Mouse (Mus musculus): ENCODE measurements around the gene Kcnj6.
"Not testable (repeated sequence)": the region's sequence is repeated elsewhere in the genome, so short reads cannot be mapped to it uniquely, and the experiment has no call there.

The Kcnj6 gene

GRCm38 (mm10) chr16:94845996-94846395 is 151.5 kb downstream of the Kcnj6 start:
- no peak for DNase-seq

DNA sequence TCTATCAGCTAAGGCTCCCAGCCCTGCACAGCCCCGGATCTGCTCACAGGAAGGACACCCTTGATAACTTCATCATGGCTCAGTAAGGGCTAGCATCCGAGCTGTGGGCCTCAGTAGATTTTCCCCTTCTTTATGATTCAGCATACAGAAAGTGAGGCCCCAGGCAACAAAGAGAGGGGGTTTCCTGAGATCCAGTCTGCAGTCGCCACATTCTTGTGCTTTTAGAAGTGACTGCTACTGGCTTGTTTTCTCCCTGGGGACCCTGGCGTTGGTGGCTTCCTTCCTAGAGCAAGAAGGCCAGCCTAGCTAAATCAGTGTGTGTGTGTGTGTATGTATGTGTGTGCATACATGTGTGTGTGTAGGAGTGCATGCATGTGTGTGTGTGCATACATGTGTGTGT is 152.7 kb downstream of the Kcnj6 start:
- DNase-seq, result no peak

DNA sequence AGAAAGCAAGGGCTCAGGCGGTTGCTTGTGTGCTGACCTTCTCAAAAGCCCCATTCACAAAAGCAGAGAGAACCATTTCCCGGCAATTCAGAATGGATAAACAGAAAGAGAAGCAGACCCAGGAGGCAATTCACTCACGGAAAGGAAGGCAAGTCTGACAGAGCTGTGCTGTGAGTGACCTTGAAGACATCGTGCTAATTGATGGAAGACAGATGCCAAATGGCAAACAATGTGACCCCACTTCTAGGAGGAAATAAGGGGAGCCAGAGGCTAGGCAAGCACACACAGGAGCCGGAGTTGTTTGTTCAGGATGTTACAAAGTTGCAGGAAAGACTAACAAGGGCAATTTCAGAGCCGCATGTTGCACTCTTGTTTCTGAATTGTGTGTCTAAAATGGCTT is 158.1 kb downstream of the Kcnj6 start:
- no peak for DNase-seq

DNA sequence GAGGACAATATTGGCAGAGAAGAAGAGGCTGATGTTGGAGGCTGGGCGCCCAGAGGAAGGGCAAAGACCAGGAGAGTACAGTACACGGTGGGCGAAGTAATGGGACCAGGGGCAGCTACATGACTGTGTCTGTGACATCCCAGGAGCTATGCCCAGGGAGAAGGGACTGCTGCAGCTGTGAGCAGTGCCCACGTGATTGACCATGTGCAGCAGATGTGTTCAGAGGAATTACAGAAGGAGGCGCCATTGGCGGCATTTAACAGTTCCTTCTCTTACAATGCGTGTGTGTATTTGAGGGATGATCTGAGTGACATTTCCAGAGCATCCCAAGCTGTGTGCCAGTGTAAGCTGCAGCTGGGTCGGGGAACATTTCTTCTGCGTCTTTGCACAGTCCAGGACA is 159.6 kb downstream of the Kcnj6 start:
- no peak for DNase-seq

DNA sequence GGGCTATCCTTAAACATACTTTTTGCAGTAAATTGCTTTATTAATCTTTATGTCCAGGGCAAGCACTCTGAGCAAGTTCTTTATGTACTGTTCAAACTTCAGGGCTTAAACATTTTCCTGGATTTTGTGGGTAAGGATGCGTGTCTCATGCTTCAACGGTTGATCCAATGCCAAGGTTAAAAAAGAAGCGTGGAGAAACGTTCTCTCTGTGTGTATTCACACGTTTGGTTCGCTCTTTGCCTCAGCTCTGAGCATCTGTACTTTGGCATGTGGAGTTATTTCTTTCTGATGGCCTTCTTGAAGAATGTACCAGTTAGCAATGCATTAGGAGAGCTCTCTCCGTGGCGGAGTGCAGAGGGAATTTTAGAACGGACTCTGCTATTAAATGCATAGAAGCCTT is 163.0 kb downstream of the Kcnj6 start:
- DNase-seq, result no peak

DNA sequence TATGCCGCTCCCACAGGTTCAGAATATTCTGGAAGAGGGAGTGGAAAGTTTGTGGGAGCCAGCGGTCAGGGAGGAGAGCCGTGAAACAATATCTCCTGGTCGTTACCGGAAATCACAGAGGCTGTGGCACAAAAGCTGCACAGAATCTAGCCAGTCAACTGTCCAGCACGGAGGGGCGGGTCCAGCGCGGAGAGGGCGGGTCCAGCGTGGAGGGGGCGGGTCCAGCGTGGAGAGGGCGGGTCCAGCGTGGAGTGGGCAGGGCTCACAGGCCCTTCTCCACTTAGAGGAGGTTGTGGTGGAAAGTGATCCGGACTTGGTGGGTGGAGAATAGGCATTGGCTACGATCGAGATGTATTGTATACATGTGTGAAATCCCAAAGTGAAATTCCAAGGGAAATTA is 169.3 kb downstream of the Kcnj6 start:
- DNase-seq, result no peak

DNA sequence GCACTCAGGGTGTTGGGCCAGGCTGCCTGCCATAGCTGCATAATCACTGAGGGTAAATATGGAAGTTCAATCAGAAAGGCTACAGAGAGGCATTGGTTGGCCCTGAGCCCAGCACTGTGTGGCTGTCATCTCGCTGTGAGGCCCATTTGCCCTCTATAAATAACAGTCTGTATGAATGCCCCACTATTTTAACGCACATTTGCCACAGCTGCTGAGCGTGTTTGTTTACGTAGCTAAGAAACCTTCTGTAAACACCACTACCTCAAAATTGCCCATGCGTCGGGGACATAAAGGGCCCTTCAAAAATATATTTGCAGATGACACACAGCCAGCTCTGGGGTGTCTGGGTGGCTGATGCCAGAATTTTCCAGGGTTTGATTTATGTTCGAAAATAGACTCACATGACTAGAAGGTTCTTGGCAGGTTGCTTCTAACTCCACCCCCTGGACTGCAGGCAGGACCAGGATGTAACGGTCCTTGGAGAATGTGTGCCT is 170.4 kb downstream of the Kcnj6 start:
- no peak for DNase-seq

DNA sequence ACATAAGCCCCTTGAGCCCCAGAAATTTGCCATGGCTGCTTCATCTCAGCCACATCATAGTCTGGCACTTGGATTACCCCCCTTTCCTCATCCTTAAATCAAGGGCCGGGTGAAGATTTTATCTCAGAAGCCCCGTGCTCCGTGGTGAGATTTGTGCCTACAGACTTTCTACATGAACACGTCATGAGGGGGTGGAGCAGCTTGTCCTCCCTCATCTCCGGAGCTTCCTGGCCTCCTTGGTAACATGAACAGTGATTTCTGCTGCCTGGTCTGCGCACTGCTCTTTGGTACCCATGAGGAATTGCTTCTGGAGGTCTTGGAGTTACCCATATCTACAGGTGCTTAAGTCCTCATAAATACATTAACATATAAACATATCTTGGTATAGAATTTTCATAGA is 172.2 kb downstream of the Kcnj6 start:
- no peak for DNase-seq

DNA sequence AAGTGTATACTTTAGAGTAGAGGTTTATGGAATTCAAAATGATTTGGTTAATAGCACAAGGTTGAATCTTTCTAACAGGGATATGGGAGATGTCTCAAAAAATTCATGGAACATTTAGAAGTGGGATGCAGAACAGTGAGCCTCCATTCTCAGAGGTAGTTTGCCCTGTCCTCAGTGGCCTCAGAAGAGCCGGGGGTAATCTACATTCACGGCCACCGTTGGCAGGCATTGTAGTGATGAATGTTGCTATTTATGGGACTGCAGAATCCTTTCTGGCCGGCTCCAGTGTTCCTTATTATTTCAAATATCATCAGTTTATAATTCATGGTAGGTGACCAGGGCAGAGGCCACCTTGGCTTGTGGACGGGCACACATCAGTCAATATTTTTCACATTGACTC is 174.9 kb downstream of the Kcnj6 start:
- DNase-seq, result no peak

DNA sequence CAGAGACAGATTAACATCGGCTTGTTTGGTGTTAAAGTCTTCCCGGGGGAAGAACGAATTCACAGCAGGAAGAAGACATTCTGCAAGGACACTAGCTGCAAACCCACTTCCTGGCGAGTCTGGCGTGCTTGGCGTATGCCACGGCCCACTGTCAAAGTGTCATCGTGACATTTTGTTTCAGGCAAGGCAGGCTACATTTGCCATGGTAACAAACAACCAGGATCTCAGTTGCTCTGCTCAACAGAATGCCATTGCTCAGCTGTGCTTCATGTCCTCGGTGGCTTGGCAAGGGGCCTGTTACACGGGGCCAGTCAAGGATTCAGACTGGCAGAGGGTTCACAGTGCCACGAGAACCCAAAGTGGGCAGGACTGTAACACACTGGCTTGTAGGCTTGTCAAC is 175.9 kb downstream of the Kcnj6 start:
- DNase-seq, result no peak

DNA sequence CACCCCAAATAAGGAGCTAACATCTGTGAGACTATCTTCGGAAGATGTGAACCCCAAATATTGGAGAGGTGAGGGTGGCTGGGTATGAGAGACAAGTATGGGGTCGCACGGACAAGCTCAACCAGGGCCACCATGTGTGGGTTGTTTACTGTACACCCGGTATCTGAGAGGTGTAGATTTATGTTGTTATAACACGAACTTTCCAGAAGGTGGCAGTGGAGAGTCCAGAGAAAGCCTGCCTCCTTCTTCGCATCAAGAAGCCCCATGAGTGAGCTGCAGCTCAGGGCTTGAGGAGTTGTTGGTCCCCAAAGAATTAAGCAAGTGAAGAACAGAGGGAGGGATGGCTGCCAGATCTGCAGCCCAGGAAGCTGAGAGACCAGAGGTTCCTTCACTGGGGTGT is 181.1 kb downstream of the Kcnj6 start:
- no peak for DNase-seq

DNA sequence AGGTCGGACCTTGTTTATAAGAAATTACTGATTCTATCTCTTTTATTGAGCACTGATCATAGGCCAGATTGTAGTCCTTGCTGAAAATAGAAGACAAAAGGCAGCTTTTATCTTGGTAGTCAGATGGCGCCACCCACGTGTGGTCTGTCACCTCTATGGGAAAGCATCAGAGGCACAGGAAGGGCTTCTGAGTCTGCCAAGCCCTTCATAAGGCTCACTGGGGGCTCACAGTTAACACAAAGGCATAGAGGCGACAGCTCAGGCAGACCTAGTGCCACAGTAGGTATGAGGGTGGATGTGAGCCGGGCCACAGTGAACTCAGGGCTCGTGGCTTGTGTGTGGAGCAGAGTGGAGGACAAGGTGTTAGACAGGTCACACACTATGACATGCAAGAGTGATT is 181.6 kb downstream of the Kcnj6 start:
- no peak for DNase-seq

DNA sequence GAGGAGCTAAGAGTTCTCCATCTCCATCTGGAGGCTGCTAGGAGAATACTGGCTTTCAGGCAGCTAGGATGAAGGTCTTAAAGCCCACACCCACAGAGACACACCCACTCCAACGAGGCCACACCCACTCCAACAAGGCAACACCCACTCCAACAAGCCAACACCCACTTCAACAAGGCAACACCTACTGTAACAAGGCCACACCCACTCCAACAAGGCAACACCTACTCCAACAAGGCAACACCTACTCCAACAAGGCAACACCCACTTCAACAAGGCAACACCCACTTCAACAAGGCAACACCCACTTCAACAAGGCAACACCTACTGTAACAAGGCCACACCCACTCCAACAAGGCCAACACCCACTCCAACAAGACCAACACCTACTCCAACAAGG is 188.2 kb downstream of the Kcnj6 start:
- not testable (repeated sequence) for DNase-seq

DNA sequence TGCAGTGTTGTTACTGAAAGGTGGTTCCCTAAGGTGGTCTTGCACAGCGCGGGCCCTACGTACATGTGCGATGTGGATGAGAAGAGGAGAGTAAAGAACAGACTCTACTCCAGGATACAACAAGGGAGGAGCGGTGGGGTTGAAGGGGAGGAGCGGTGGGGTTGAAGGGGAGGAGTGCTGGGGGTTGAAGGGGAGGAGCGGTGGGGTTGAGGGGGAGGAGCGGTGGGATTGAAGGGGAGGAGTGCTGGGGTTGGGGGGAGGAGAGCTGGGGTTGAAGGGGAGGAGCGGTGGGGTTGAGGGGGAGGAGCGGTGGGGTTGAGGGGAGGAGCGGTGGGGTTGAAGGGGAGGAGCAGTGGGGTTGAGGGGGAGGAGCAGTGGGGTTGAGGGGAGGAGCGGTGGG is 199.3 kb downstream of the Kcnj6 start:
- DNase-seq, result no peak

DNA sequence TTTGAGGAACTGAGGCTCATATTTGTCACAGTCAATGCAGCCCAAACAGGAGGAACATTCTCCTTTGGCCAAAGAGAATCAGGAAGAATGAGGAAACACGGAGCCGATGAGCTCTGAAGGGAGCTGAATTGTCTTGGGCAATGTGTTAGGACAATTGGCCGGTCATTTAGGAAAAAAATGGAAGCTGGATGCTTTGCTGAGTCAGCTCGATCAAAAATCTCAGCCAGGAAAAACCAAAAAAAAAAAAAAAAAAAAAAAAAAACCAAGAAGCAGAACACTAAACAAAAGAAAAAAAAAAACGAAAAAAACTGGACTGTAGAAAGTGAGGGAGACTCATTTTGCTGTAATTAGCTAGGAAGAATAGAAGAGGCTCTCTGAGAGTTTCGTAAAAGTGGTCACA is 200.1 kb downstream of the Kcnj6 start:
- DNase-seq, result no peak

- DNase-seq, result no peak
Measured at GRCm38 (mm10) chr16:94793041-94793440, 204.5 kb downstream of the Kcnj6 start.

DNA sequence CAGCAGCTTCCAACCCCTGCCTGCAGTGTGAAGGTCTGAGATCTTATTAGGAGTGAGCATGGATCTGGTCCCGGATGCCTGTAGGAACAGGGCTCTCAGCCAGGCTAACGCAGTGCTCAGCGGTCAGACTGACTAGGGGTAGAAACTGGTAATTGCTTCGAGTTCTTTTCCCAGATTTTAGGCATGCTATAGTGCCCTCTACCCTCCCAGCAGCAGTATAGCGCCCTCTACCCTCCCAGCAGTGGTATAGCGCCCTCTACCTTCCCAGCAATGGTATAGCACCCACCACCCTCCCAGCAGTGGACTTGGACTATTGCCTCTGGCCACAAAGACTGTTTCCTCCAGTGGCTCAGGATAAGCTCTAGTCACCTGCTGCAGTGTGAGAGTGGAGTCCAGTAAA is 207.5 kb downstream of the Kcnj6 start:
- DNase-seq, result no peak

- DNase-seq, result no peak
Measured at GRCm38 (mm10) chr16:94788716-94789115, 208.8 kb downstream of the Kcnj6 start.

GRCm38 (mm10) chr16:94788165-94788564 is 209.3 kb downstream of the Kcnj6 start:
- DNase-seq, result peak; percentile 38

DNA sequence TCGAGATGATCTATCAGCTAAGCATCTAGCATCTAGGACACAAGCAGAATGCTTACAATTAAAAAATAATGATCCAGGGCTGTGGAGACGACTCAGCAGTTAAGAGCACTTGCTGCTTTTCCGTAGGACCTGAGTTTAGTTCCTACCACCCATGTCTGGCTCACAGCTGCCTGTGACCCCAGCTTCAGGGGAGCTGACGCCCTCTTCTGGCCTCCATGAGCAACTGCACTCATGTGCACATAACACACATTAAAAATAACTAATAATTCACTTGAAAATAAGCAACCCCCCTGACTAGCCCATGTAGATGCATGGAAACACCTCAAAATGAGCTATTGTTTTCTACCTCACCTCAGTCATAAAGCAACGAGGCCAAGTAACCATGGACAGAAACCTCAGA is 211.6 kb downstream of the Kcnj6 start:
- DNase-seq, result no peak

DNA sequence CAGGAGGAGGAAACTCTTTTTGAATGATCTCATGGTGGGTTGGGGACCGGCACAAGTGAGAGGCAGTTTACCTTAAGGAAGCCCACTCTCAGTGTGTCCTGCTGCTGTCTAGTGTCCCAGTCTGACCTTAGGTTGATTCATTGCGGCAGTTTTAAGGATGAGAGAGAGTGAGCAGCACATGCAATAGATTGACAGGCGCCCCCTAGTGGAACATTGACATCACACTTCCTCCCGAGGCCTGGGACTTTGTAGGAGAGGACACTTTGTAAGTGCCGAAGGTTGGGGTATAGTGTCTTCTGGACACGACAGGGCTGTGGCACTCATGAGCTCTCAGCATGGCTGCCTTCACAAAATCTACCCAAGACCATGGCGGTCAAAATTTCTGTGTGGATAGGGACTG is 213.8 kb downstream of the Kcnj6 start:
- DNase-seq, result no peak

GRCm38 (mm10) chr16:94782110-94782946 is 215.2 kb downstream of the Kcnj6 start:
- DNase-seq, result no peak

DNA sequence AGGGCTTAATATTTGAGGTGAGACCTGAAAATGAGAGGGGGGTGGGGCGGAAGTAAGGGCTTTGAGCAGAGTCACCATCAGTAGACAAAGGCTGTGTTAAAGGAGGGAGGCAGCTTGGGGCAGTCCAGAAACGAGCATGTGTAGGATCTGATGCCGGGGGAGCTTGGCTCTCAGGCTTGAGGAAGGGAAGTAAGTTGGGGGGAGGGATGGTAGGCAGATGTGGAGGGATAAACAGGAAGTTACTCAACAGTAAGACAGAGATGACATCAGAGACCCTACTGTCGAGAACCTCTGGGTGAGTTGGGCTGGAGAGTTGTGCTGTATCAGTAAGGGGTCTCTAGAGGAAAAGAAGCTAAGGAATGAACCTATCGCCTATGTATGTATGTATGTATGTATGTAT is 223.6 kb downstream of the Kcnj6 start:
- no peak for DNase-seq

GRCm38 (mm10) chr16:94767606-94768005 is 229.9 kb downstream of the Kcnj6 start:
- no peak for DNase-seq

GRCm38 (mm10) chr16:94765129-94765528 is 232.4 kb downstream of the Kcnj6 start:
- no peak for DNase-seq
